Mouse (Mus musculus) intestine, embryonic 14.5 days (tissue): ENCODE results near the gene Gpc4. TPM values are rescaled to one million over a fixed set of nuclear protein-coding genes. Genes with fewer than 3 reads are reported as not detected.

Source experiments
- ATAC-seq: fragments of 200-750 bp; cut with Nextera tagmentation; replicated peaks from 2 replicates; pipeline ENCODE4 v1.8.0; 2017; ENCODE audit warnings: low read depth, moderate number of reproducible peaks, moderate TSS enrichment, moderate library complexity; ENCODE audit not compliant: low FRiP score, low TSS enrichment
- DNase-seq: peaks from one replicate; pipeline ENCODE4 v3.0.0-alpha.2; 2018; ENCODE audit warnings: low spot score
- H3K27ac ChIP-seq: fragments of 300-500 bp; sonication (generic); 2 replicates; pipeline ENCODE4 v1.5.1; 2014; ENCODE audit warnings: low read depth, mild to moderate bottlenecking, control low read depth
- H3K27me3 ChIP-seq: fragments of 300-500 bp; sonication (generic); replicated peaks from 2 replicates; pipeline ENCODE4 v1.6.1; 2014; ENCODE audit warnings: low read length, control low read depth; ENCODE audit not compliant: control insufficient read depth, insufficient read depth
- H3K36me3 ChIP-seq: fragments of 300-500 bp; sonication (generic); 2 replicates; pipeline ENCODE4 v1.6.1; 2014; ENCODE audit warnings: low read length, control low read depth; ENCODE audit not compliant: control insufficient read depth, insufficient read depth
- H3K4me1 ChIP-seq: fragments of 300-500 bp; sonication (generic); replicated peaks from 2 replicates; pipeline ENCODE4 v1.6.1; 2014; ENCODE audit warnings: low read length, control low read depth, mixed read lengths; ENCODE audit not compliant: control insufficient read depth, insufficient read depth
- H3K4me2 ChIP-seq: fragments of 300-500 bp; sonication (generic); 2 replicates; pipeline ENCODE4 v1.6.1; 2014; ENCODE audit warnings: low read length
- H3K4me3 ChIP-seq: fragments of 300-500 bp; sonication (generic); 2 replicates; pipeline ENCODE4 v1.5.1; 2014; ENCODE audit warnings: low read depth, low read length, control low read depth, mixed read lengths
- H3K9ac ChIP-seq: fragments of 300-500 bp; sonication (generic); 2 replicates; pipeline ENCODE4 v1.6.1; 2014; ENCODE audit warnings: mild to moderate bottlenecking, low read length
- H3K9me3 ChIP-seq: fragments of 300-500 bp; sonication (generic); 2 replicates; pipeline ENCODE4 v1.6.1; 2016; ENCODE audit warnings: low read length, control low read depth; ENCODE audit not compliant: control insufficient read depth
- WGBS: fragments of 180-500 bp; shearing (Covaris S2); extraction: QIAGEN DNeasy Blood & Tissue Kit; methylation state at CpG from one replicate; pipeline ENCODE4 v1.1.7; 2014; 5-methylcytosine and 5-hydroxymethylcytosine counted together
- polyA plus RNA-seq: library from polyadenylated mRNA; unstranded; fragments of >200 nt; fragmentation: Nextera tagmentation; extraction: Ambion mirVana; gene quantifications from 2 replicates; pipeline ENCODE4 v1.2.1, GENCODE M21; 2014

The Gpc4 gene
- polyA plus RNA-seq, 1 experiment from 2014 or later = 21.8 TPM

DNA sequence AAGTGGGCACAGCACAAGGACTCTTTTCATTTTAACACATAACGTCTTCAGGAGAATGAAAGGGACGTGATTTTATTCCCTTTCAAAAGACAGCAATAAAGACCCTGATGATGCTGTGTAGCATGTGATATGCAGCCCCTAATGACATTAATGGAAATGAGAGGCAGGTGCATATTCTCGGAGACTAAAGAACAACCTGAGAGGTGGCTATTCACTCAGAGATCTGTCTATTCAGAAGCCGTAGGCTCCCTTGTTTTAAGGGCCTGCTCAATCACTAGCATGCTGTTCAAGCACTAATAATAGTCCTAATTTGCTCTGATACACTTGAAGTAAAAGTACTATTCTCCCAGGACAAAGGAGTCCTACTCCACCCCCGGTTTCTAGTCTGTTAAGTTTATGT is 27.0 kb downstream of the Gpc4 start:
- no peak overlapping the region for H3K4me2 ChIP-seq
- no peaks in the 10 kb centered on the region for H3K4me1 ChIP-seq
- H3K9me3 ChIP-seq = no peaks in the 10 kb centered on the region
- no peak overlapping the region for H3K4me3 ChIP-seq
- H3K9ac ChIP-seq = no peak overlapping the region
- no peaks in the 10 kb centered on the region for H3K36me3 ChIP-seq
- 81% methylated on average over 5 of the region's 5 CpGs for WGBS
- 0 out of 2 replicates have a peak, but pooled peaks cover 2% of the 10 kb centered on the region for H3K27me3 ChIP-seq
- no peak for DNase-seq
- ATAC-seq = no peak
- H3K27ac ChIP-seq = no peak overlapping the region

GRCm38 (mm10) chrX:52136525-52136924 is 28.5 kb downstream of the Gpc4 start:
- Histone ChIP-seq H3K9ac (no peak overlapping the region), H3K4me1 (no peaks in the 10 kb centered on the region), H3K4me2 (no peak overlapping the region), H3K27me3 (0 out of 2 replicates have a peak, but pooled peaks cover 2% of the 10 kb centered on the region), H3K4me3 (no peak overlapping the region), H3K9me3 (no peaks in the 10 kb centered on the region), H3K36me3 (no peaks in the 10 kb centered on the region), H3K27ac (no peak overlapping the region)
- DNase-seq (no peak), ATAC-seq (no peak)
- WGBS = 77% methylated on average over 5 of the region's 5 CpGs

DNA sequence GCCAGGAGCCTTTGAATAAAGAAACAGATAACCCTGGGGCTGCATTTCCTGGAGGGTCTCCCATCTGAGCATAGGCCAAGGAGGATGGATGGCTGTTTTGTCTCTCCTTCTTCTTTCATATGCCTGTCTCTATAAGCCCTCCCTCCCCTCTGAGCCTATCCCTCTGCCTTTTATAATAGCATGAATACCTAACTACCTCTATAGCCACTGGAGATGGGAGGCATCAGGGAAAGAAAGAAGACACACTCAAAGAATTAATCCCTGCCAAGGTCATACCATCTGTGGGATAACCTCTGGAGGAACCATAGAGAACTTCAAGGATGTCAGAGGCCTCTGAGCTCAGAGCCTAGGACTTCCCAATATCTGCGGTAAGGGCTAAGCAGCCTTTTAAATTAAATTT is 35.4 kb downstream of the Gpc4 start:
- ATAC-seq (no peak), DNase-seq (no peak)
- no peak overlapping the region for H3K4me3 ChIP-seq
- 0 out of 2 replicates have a peak, but pooled peaks cover 2% of the 10 kb centered on the region for H3K27me3 ChIP-seq
- H3K9ac ChIP-seq = no peak overlapping the region
- no peak overlapping the region for H3K27ac ChIP-seq
- H3K9me3 ChIP-seq = no peaks in the 10 kb centered on the region
- no peak overlapping the region for H3K4me2 ChIP-seq
- WGBS = 88% methylated on average over 1 of the region's 1 CpGs
- H3K4me1 ChIP-seq = no peaks in the 10 kb centered on the region
- no peaks in the 10 kb centered on the region for H3K36me3 ChIP-seq

DNA sequence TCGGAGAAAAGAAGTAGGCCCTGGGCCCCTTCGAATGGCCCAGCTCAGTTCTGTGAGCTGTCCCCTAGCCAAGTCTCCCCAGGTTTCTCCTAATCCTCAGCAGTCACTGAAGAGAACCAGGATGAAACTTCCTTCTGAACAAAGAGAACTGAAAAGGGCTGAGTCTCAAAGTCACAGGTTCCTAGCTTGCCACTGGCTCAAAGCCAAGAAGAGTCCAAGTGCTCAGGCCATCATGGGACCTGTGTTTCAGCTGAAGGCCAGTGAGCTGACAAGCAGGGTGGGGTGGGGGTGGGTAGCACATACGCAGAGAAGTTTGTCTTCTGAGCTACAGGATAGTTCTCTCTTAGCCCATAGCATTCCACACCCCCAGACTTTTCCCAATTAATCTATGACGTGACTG is 36.3 kb downstream of the Gpc4 start:
- H3K9me3 ChIP-seq = no peaks in the 10 kb centered on the region
- 0 out of 2 replicates have a peak, but pooled peaks cover 3% of the 10 kb centered on the region for H3K27me3 ChIP-seq
- no peak overlapping the region for H3K9ac ChIP-seq
- H3K4me3 ChIP-seq = no peak overlapping the region
- 71% methylated on average over 4 of the region's 4 CpGs for WGBS
- DNase-seq (no peak), ATAC-seq (no peak)
- H3K4me1 ChIP-seq = no peaks in the 10 kb centered on the region
- H3K36me3 ChIP-seq = no peaks in the 10 kb centered on the region
- H3K4me2 ChIP-seq = no peak overlapping the region
- no peak overlapping the region for H3K27ac ChIP-seq

- Histone ChIP-seq H3K27ac (no peak overlapping the region), H3K36me3 (no peaks in the 10 kb centered on the region), H3K9me3 (no peaks in the 10 kb centered on the region), H3K9ac (no peak overlapping the region), H3K4me1 (no peaks in the 10 kb centered on the region), H3K4me2 (no peak overlapping the region), H3K27me3 (no peaks in the 10 kb centered on the region), H3K4me3 (no peak overlapping the region)
- whole genome bisulfite sequencing = 88% methylated on average over 5 of the region's 5 CpGs
- ATAC-seq = no peak
- DNase-seq = no peak
Measured at GRCm38 (mm10) chrX:52113651-52114050, 51.4 kb downstream of the Gpc4 start.

- H3K9ac ChIP-seq = no peak overlapping the region
- H3K27me3 ChIP-seq = no peaks in the 10 kb centered on the region
- 34% methylated on average over 2 of the region's 2 CpGs for WGBS
- no peaks in the 10 kb centered on the region for H3K36me3 ChIP-seq
- H3K4me2 ChIP-seq = no peak overlapping the region
- H3K9me3 ChIP-seq = no peaks in the 10 kb centered on the region
- DNase-seq (no peak), ATAC-seq (no peak)
- H3K4me3 ChIP-seq = no peak overlapping the region
- H3K4me1 ChIP-seq = no peaks in the 10 kb centered on the region
- no peak overlapping the region for H3K27ac ChIP-seq
Measured at GRCm38 (mm10) chrX:52109663-52110062, 55.4 kb downstream of the Gpc4 start.

GRCm38 (mm10) chrX:52108966-52109365 is 56.1 kb downstream of the Gpc4 start:
- Histone ChIP-seq H3K4me2 (no peak overlapping the region), H3K27ac (no peak overlapping the region), H3K4me1 (no peaks in the 10 kb centered on the region), H3K9me3 (no peaks in the 10 kb centered on the region), H3K27me3 (no peaks in the 10 kb centered on the region), H3K36me3 (no peaks in the 10 kb centered on the region), H3K9ac (no peak overlapping the region), H3K4me3 (no peak overlapping the region)
- no CpG with 5 or more reads among the region's 1 CpGs for WGBS
- no peak for ATAC-seq
- DNase-seq = no peak

DNA sequence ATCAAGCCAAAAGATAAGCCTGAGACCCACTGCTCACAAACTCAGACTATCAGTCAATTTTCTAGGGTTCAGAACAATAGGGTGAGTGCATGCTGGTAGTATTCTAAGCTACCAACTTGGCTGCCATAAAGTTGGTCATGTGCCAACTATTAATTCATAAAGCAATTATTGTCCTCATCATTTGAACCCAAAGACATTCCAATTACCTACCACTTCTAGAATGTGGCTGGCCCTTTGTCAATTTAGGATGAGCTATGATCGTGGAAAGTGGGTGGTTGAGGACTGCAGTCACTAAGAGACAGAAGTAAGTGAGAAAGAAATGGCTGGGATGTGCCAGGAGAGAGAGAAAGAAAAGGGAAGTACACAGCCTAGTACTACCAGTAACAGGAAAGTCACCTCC is 61.3 kb downstream of the Gpc4 start:
- H3K27ac ChIP-seq = no peak overlapping the region
- H3K9ac ChIP-seq = no peak overlapping the region
- H3K4me1 ChIP-seq = no peaks in the 10 kb centered on the region
- 79% methylated on average over 1 of the region's 1 CpGs for WGBS
- ATAC-seq (no peak), DNase-seq (no peak)
- H3K4me3 ChIP-seq = no peak overlapping the region
- H3K9me3 ChIP-seq = no peaks in the 10 kb centered on the region
- H3K36me3 ChIP-seq = no peaks in the 10 kb centered on the region
- H3K27me3 ChIP-seq = no peaks in the 10 kb centered on the region
- H3K4me2 ChIP-seq = no peak overlapping the region

DNA sequence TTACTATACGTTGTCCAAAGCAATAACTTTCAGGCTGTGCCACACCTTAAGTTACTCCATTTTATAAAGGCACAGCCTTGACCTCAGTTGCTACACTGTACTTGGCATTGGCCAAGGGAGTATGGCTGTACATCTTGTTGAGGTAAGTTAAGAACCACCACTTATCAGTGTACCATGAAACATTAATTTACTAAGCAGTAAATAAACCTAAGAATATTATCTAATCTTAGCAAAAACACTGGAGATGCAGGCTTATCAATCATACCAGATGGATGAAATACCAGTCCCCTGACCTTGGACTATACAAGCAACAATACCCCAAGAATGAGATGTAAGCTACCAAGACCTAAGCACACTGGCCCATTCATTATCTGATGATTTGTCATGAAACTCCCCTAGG is 63.1 kb downstream of the Gpc4 start:
- Histone ChIP-seq H3K9ac (no peak overlapping the region), H3K4me1 (no peaks in the 10 kb centered on the region), H3K27ac (no peak overlapping the region), H3K4me3 (no peak overlapping the region), H3K9me3 (no peaks in the 10 kb centered on the region), H3K4me2 (no peak overlapping the region), H3K36me3 (no peaks in the 10 kb centered on the region), H3K27me3 (no peaks in the 10 kb centered on the region)
- ATAC-seq = no peak
- DNase-seq = no peak
- WGBS = 73% methylated on average over 1 of the region's 1 CpGs
